Mouse (Mus musculus) hindbrain, embryonic 14.5 days (tissue): Measurements from ENCODE around the gene Itga9. TPM values are rescaled to one million over a fixed set of nuclear protein-coding genes. Genes with fewer than 3 reads are reported as not detected.

ENCODE experiments used
- ATAC-seq: fragments of 200-750 bp; cut with Nextera tagmentation; 2 replicates; pipeline ENCODE4 v1.8.0; 2017; ENCODE audit warnings: moderate number of reproducible peaks, mild to moderate bottlenecking, moderate TSS enrichment, moderate library complexity; ENCODE audit not compliant: low FRiP score
- DNase-seq: peaks from one replicate; pipeline ENCODE4 v3.0.0-alpha.2; 2015; ENCODE audit warnings: low spot score
- H3K27ac ChIP-seq: fragments of 300-500 bp; sonication (generic); 2 replicates; pipeline ENCODE4 v1.5.1; 2014; ENCODE audit warnings: mild to moderate bottlenecking, moderate library complexity
- H3K27me3 ChIP-seq: fragments of 300-500 bp; sonication (generic); 2 replicates; pipeline ENCODE4 v1.6.1; 2014; ENCODE audit warnings: mild to moderate bottlenecking, low read length, mixed read lengths; ENCODE audit not compliant: control insufficient read depth, insufficient read depth
- H3K36me3 ChIP-seq: fragments of 300-500 bp; sonication (generic); replicated peaks from 2 replicates; pipeline ENCODE4 v1.6.1; 2014; ENCODE audit not compliant: control insufficient read depth, insufficient read depth
- H3K4me1 ChIP-seq: fragments of 300-500 bp; sonication (generic); replicated peaks from 2 replicates; pipeline ENCODE4 v1.6.1; 2014; ENCODE audit warnings: antibody characterized with exemption, low read length, mixed read lengths; ENCODE audit not compliant: control insufficient read depth, insufficient read depth
- H3K4me2 ChIP-seq: fragments of 300-500 bp; sonication (generic); replicated peaks from 2 replicates; pipeline ENCODE4 v1.6.1; 2014; ENCODE audit warnings: mild to moderate bottlenecking, moderate library complexity
- H3K4me3 ChIP-seq: fragments of 300-500 bp; sonication (generic); replicated peaks from 2 replicates; pipeline ENCODE4 v1.5.1; 2014; ENCODE audit warnings: mild to moderate bottlenecking, low read length
- H3K9ac ChIP-seq: fragments of 300-500 bp; sonication (generic); 2 replicates; pipeline ENCODE4 v1.6.1; 2014
- H3K9me3 ChIP-seq: fragments of 300-500 bp; sonication (generic); 2 replicates; pipeline ENCODE4 v1.6.1; 2016; ENCODE audit warnings: low read length; ENCODE audit not compliant: control insufficient read depth
- WGBS: fragments of 180-500 bp; shearing (Covaris S2); extraction: QIAGEN DNeasy Blood & Tissue Kit; methylation state at CpG from one replicate; pipeline ENCODE4 v1.1.7; 2014; 5-methylcytosine and 5-hydroxymethylcytosine counted together
- polyA plus RNA-seq: library from polyadenylated mRNA; unstranded; fragments of >200 nt; fragmentation: Nextera tagmentation; extraction: Ambion mirVana; gene quantifications from 2 replicates; pipeline ENCODE4 v1.2.1, GENCODE M21; 2014

The Itga9 gene
- polyA plus RNA-seq, 1 experiment from 2014 or later: 4.4 TPM

DNA sequence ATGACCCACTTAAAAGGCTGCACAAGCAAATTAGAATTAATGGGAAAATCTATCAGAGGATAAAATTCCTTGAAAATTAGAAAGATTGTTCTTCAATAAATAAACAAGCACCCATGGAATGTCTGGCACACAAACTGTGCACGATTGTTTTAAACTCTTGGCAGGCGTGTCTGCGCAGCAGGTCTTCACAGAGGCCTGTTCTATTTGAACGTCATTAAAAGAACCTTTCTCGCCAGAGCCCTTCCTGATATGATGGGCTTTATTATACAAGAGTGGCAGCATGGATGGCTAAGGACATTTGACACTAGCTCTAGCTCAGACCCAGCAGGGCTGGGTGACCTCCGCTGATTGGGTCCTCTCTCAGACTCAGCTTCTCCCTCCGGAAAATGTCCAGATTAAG, 192.6 kb downstream of the Itga9 start:
- no peak for DNase-seq
- no peak for ATAC-seq
- Histone ChIP-seq H3K9me3 (no peaks in the 10 kb centered on the region), H3K4me1 (peaks cover 4% of the 10 kb centered on the region; the same call in 1 of the 2 replicates), H3K27me3 (no peaks in the 10 kb centered on the region), H3K4me3 (no peak overlapping the region), H3K27ac (no peak overlapping the region; the same call in 1 of the 2 replicates), H3K9ac (0 out of 2 replicates have a peak overlapping the region, but pooled peaks have one; percentile 4), H3K4me2 (no peak overlapping the region), H3K36me3 (no peaks in the 10 kb centered on the region)
- WGBS: 65% methylated on average over 7 of the region's 7 CpGs

DNA sequence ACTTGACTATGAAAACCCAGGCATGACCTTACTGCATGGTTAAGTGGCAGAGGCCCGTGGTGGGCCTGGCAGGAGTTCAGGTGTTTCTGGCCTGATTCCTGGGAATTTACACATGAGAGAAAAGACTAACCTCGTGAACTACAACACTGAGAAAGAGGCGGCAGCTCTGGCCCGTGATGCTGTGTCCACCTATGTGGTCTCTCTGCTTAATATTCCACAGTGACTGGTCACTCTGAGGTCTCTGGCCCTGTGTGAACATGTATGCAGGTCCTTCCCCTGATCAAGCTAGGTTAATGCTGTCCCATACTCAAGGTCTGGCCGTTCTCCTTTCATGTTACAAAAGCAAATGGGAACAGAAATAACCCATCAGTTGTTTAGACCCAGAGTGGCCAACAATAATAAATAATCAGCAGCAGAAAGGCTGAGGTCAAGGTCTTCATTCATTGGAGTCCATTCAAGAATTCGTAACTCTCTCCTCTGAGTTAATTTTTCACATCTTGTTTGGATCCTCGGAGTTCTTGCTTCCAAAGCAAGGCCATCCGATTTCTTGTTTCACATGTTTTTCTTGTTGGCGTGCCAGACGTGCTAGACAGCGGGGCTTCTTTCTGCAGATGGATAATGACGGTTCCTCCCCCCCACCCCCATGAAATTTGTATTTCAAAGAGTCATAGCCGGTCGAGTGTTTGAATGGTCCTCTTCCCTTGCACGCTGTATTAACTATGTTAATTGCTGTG, 194.9 kb downstream of the Itga9 start:
- no peak for ATAC-seq
- H3K36me3 ChIP-seq: no peaks in the 10 kb centered on the region
- peaks cover 4% of the 10 kb centered on the region; the same call in 1 of the 2 replicates for H3K4me1 ChIP-seq
- no peak overlapping the region for H3K4me3 ChIP-seq
- no peak overlapping the region for H3K27ac ChIP-seq
- WGBS: 46% methylated on average over 15 of the region's 15 CpGs
- H3K9ac ChIP-seq: no peak overlapping the region
- H3K27me3 ChIP-seq: no peaks in the 10 kb centered on the region
- DNase-seq: peak; percentile 44
- no peaks in the 10 kb centered on the region for H3K9me3 ChIP-seq
- H3K4me2 ChIP-seq: no peak overlapping the region

DNA sequence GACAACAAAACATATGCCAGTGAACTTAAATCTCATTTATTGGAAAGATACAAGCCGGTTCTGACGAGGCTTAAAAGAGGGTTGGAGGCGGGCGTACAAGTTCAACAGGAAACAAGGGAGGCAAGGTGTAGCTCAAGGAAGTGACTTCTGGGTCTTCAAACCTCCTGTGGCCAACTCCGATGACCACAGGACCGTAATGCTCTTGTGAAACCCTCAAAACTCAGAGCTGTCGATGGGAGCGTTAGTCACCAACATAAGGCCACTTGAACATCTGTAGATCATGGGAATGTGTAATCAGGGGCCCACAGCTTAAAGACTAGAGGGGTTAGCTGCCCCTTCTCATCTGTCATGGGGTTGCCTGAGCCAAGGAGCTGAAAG, 195.4 kb downstream of the Itga9 start:
- H3K4me2 ChIP-seq: no peak overlapping the region
- no peaks in the 10 kb centered on the region for H3K36me3 ChIP-seq
- H3K4me3 ChIP-seq: no peak overlapping the region
- DNase-seq: no peak
- no peak overlapping the region for H3K27ac ChIP-seq
- no peak for ATAC-seq
- 68% methylated on average over 8 of the region's 8 CpGs for WGBS
- H3K27me3 ChIP-seq: no peaks in the 10 kb centered on the region
- H3K4me1 ChIP-seq: peaks cover 4% of the 10 kb centered on the region; the same call in 1 of the 2 replicates
- no peaks in the 10 kb centered on the region for H3K9me3 ChIP-seq
- H3K9ac ChIP-seq: no peak overlapping the region

DNA sequence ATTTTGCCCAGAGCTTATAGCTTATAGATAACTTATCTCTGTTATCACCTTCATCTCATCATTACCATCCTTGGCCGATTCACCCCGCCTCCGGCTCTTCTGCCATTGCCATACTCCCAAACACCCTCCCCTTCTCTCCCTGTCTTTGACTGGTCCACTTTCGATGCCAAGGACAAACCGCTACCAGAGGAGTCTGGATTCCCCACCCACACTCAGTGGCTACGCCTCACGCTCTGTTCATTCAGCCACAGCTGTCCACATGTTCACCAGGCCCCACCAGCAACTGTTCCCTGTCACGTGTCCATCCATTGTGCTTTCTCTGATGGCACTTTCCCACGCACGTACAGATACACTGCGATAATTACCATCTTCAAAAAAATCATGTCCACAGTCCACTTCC, 195.9 kb downstream of the Itga9 start:
- peaks cover 4% of the 10 kb centered on the region; the same call in 1 of the 2 replicates for H3K4me1 ChIP-seq
- no peaks in the 10 kb centered on the region for H3K9me3 ChIP-seq
- H3K4me2 ChIP-seq: no peak overlapping the region
- H3K4me3 ChIP-seq: no peak overlapping the region
- H3K27ac ChIP-seq: no peak overlapping the region
- 95% methylated on average over 11 of the region's 11 CpGs for WGBS
- no peak for DNase-seq
- no peaks in the 10 kb centered on the region for H3K27me3 ChIP-seq
- H3K9ac ChIP-seq: no peak overlapping the region
- H3K36me3 ChIP-seq: no peaks in the 10 kb centered on the region
- no peak for ATAC-seq

DNA sequence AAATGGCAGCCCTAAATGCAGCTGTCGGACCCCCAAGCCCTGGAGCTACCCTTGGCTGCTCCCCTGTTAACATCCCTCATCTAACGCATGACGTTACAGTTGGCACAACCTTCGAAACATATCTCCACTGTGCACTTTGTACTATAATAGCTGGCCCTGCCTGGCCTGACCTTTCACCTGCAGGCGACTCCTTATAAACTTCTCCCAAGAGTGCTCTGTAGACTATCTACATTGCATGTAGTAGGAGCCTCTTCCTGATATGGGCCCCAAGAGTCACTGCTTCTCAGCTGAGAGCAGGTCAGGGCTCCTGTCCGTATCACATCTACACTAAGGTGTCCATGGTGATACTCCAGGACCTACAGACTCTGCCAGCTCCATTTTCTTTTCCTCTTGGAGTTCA, 199.2 kb downstream of the Itga9 start:
- H3K4me2 ChIP-seq: no peak overlapping the region

GRCm38 (mm10) chr9:118807669-118808068, 201.2 kb downstream of the Itga9 start:
- H3K9ac ChIP-seq: no peak overlapping the region
- no peaks in the 10 kb centered on the region for H3K4me1 ChIP-seq
- DNase-seq: no peak
- no peak overlapping the region for H3K4me2 ChIP-seq
- no peaks in the 10 kb centered on the region for H3K27me3 ChIP-seq
- H3K4me3 ChIP-seq: no peak overlapping the region
- H3K27ac ChIP-seq: no peak overlapping the region
- H3K9me3 ChIP-seq: no peaks in the 10 kb centered on the region
- ATAC-seq: no peak
- WGBS: 90% methylated on average over 3 of the region's 3 CpGs
- H3K36me3 ChIP-seq: no peaks in the 10 kb centered on the region

More for the DNA sequence above, 199.2 kb downstream of the Itga9 start:
- WGBS: 92% methylated on average over 6 of the region's 6 CpGs
- no peaks in the 10 kb centered on the region for H3K4me1 ChIP-seq
- no peak overlapping the region for H3K27ac ChIP-seq
- no peaks in the 10 kb centered on the region for H3K36me3 ChIP-seq
- H3K9me3 ChIP-seq: no peaks in the 10 kb centered on the region
- H3K4me3 ChIP-seq: no peak overlapping the region
- DNase-seq: no peak
- no peaks in the 10 kb centered on the region for H3K27me3 ChIP-seq
- no peak for ATAC-seq
- H3K9ac ChIP-seq: no peak overlapping the region

GRCm38 (mm10) chr9:118812221-118812620, 205.7 kb downstream of the Itga9 start:
- Histone ChIP-seq H3K9ac (no peak overlapping the region), H3K4me3 (no peak overlapping the region), H3K27me3 (no peaks in the 10 kb centered on the region), H3K9me3 (no peaks in the 10 kb centered on the region), H3K36me3 (no peaks in the 10 kb centered on the region), H3K4me1 (no peaks in the 10 kb centered on the region), H3K27ac (no peak overlapping the region), H3K4me2 (no peak overlapping the region)
- ATAC-seq (no peak), DNase-seq (no peak)
- WGBS: 93% methylated on average over 7 of the region's 7 CpGs

DNA sequence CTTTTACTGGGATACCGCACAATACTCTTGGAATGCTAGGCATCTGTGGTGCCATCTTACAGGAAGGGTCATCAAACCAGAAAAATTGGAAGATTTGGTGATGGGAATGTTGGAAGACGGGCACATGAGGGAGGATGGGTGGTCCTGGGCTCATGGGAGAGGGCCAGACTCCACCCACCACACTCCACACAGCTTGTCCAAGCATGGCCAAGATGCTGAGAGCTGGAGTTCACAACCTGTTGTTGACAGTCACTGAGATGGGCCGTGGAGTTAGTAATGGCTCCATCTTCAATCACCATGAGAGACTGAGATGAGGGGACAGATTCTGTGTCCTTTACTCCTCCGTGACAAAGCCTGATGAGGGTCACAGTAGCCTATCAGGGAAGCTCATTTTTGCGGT, 207.0 kb downstream of the Itga9 start:
- no peak overlapping the region for H3K4me2 ChIP-seq
- H3K9ac ChIP-seq: no peak overlapping the region
- no peak overlapping the region for H3K27ac ChIP-seq
- no peaks in the 10 kb centered on the region for H3K27me3 ChIP-seq
- no peaks in the 10 kb centered on the region for H3K4me1 ChIP-seq
- no peak for ATAC-seq
- H3K9me3 ChIP-seq: no peaks in the 10 kb centered on the region
- no peak for DNase-seq
- WGBS: 86% methylated on average over 5 of the region's 5 CpGs
- H3K4me3 ChIP-seq: no peak overlapping the region
- H3K36me3 ChIP-seq: no peaks in the 10 kb centered on the region

DNA sequence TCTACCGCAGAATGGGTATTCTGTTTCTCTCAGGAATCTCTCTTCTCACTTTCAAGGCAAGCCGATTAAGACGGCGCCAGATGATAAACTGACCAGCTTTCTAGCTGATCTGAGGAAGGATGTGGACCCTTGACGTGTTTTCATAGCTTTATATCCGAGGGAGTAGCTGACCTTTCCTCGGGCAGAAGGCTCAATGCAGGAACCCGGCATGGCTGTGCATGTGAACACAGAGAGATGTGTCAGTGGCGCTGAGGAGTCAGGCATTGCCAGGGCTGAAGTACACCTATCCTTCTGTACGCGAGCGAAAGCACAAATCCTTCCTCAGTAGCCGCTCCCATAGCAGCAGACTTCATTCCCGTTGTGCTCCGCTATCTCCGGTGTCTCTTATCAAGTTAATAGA, 207.6 kb downstream of the Itga9 start:
- no peaks in the 10 kb centered on the region for H3K9me3 ChIP-seq
- no peaks in the 10 kb centered on the region for H3K27me3 ChIP-seq
- H3K4me3 ChIP-seq: no peak overlapping the region
- ATAC-seq (no peak), DNase-seq (no peak)
- H3K36me3 ChIP-seq: no peaks in the 10 kb centered on the region
- H3K4me1 ChIP-seq: no peaks in the 10 kb centered on the region
- no peak overlapping the region for H3K9ac ChIP-seq
- H3K4me2 ChIP-seq: no peak overlapping the region
- H3K27ac ChIP-seq: no peak overlapping the region
- 84% methylated on average over 16 of the region's 16 CpGs for WGBS

GRCm38 (mm10) chr9:118814461-118814860, 208.0 kb downstream of the Itga9 start:
- ATAC-seq: no peak
- Histone ChIP-seq H3K4me1 (no peaks in the 10 kb centered on the region), H3K4me2 (no peak overlapping the region), H3K9me3 (no peaks in the 10 kb centered on the region), H3K27ac (no peak overlapping the region), H3K36me3 (no peaks in the 10 kb centered on the region), H3K27me3 (no peaks in the 10 kb centered on the region), H3K4me3 (no peak overlapping the region), H3K9ac (no peak overlapping the region)
- DNase-seq: no peak
- WGBS: 72% methylated on average over 8 of the region's 8 CpGs
